Mouse (Mus musculus): ENCODE measurements around the gene Rapgefl1. TPM values are rescaled to one million over a fixed set of nuclear protein-coding genes. Genes with fewer than 3 reads are reported as not detected.

Gene Rapgefl1
- polyA plus RNA-seq, 1 experiment from 2014 or later = 1.1 TPM

DNA sequence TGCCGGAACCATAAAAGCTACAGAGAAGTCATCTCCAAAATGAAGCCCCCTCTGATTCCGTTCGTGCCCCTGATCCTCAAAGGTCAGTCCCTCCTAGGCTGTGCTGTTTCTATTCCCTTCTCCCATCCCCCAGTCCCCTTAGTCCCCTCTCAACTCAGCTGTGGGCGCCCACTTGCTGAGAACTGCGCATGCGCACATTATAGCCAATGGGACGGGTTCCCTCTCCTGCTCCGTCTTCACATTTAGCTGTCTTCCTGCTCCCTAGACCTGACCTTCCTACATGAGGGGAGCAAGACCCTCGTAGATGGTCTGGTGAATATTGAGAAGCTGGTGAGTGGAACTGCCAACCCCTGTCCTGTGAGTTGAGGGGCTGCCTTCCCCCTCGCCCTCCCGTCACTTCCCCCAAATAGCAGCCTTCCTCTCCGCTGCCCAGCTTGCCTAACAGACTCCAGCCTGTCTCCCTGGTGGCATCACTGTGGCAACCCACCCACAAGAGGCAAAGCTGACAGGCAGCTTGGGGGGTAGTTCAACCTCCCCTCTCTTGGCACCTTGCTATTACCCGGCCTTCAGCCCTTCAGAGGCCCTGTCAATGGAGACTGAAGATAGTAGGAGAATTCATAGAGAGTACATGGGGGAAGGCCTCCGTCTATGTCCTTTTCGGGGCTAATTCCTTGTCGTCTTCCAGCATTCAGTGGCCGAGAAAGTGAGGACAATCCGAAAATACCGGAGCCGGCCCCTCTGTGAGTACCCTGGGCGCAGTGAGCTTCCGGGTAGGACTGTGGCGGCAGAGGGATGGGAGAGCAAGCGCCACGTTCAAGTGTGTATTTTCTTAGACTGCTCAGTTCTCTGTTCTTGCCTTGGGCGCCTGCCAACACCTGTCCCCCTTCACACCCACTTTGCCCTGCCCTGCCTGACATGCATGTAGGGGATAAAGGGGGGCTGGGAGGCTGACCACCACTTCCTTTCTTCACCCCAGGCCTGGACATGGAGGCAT is 13.8 kb downstream of the Rapgefl1 start:
- H3K36me3 ChIP-seq (replicated peaks; ENCODE audit: control insufficient read depth, insufficient read depth, low read depth, low read length) = no peaks in the 10 kb centered on the region
- H3K27me3 ChIP-seq (ENCODE audit: control insufficient read depth, insufficient read depth, low read length) = no peaks in the 10 kb centered on the region
- WGBS = 64% methylated on average over 26 of the region's 26 CpGs
- H3K27ac ChIP-seq (replicated peaks; ENCODE audit: low read depth, low read length) = no peak overlapping the region
- no peak overlapping the region for H3K4me2 ChIP-seq (ENCODE audit: low read depth, low read length)
- H3K4me3 ChIP-seq (ENCODE audit: low read depth, low read length) = no peak overlapping the region
- peaks cover 5% of the 10 kb centered on the region; the same call in 1 of the 2 replicates for H3K4me1 ChIP-seq (ENCODE audit: control insufficient read depth, insufficient read depth, low read length)
- DNase-seq (ENCODE audit: low spot score) = peak; percentile 25
- no peak for ATAC-seq (replicated peaks; ENCODE audit: insufficient number of reproducible peaks, low FRiP score, low TSS enrichment, low read depth)
- H3K9me3 ChIP-seq (replicated peaks; ENCODE audit: control insufficient read depth, low read length) = no peaks in the 10 kb centered on the region
- H3K9ac ChIP-seq (replicated peaks; ENCODE audit: low read length) = no peak overlapping the region; the same call in 1 of the 2 replicates

DNA sequence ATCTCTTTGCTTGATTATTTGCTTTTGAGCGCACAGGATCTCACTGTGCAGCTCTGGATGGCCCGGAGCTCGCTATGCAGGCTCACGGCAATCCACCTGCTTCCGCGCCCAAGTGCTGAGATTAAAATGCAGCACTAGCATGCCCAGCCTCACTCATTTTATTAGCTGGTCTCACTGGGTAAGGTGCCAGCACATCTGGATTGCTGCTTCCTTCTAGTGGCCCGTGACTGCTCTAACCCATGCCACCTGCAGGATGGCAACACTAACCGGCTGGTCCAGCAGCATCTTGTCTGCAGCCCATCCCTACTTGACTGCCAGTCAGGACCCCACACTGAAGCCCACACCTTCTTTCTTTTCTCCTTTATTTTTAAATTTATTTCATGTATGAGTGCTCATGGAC is 17.5 kb downstream of the Rapgefl1 start:
- 88% methylated on average over 8 of the region's 8 CpGs for WGBS
- ATAC-seq (replicated peaks; ENCODE audit: insufficient number of reproducible peaks, low FRiP score, low TSS enrichment, low read depth) = no peak
- Histone ChIP-seq H3K4me2 (ENCODE audit: low read depth, low read length) (no peak overlapping the region), H3K4me3 (ENCODE audit: low read depth, low read length) (no peak overlapping the region), H3K27me3 (ENCODE audit: control insufficient read depth, insufficient read depth, low read length) (no peaks in the 10 kb centered on the region), H3K27ac (replicated peaks; ENCODE audit: low read depth, low read length) (no peak overlapping the region), H3K4me1 (ENCODE audit: control insufficient read depth, insufficient read depth, low read length) (peaks cover 5% of the 10 kb centered on the region; the same call in 1 of the 2 replicates), H3K36me3 (replicated peaks; ENCODE audit: control insufficient read depth, insufficient read depth, low read depth, low read length) (no peaks in the 10 kb centered on the region), H3K9ac (replicated peaks; ENCODE audit: low read length) (peak overlapping the region; percentile 9; the same call in 1 of the 2 replicates), H3K9me3 (replicated peaks; ENCODE audit: control insufficient read depth, low read length) (no peaks in the 10 kb centered on the region)
- DNase-seq (ENCODE audit: low spot score) = no peak

DNA sequence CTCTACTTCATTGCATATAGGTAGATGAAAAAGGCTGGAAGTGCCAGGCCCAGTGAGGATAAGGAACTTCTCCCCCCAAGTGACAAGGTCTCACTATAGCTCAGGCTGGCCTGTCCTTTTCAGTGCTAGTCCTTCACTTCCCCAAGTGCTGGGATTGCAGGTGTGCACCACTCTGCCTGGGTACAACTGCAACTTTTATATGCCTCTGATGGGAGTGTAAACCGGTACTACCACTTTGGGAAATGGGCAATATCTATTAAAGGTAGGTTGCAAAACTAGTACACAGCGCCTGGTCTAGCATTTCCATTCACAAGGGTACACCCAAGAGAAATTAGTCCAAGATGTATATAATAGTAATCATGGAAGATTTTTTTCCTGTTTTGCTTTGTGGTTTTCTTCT is 18.1 kb downstream of the Rapgefl1 start:
- WGBS = 91% methylated on average over 2 of the region's 2 CpGs
- no peak for ATAC-seq (replicated peaks; ENCODE audit: insufficient number of reproducible peaks, low FRiP score, low TSS enrichment, low read depth)

DNA sequence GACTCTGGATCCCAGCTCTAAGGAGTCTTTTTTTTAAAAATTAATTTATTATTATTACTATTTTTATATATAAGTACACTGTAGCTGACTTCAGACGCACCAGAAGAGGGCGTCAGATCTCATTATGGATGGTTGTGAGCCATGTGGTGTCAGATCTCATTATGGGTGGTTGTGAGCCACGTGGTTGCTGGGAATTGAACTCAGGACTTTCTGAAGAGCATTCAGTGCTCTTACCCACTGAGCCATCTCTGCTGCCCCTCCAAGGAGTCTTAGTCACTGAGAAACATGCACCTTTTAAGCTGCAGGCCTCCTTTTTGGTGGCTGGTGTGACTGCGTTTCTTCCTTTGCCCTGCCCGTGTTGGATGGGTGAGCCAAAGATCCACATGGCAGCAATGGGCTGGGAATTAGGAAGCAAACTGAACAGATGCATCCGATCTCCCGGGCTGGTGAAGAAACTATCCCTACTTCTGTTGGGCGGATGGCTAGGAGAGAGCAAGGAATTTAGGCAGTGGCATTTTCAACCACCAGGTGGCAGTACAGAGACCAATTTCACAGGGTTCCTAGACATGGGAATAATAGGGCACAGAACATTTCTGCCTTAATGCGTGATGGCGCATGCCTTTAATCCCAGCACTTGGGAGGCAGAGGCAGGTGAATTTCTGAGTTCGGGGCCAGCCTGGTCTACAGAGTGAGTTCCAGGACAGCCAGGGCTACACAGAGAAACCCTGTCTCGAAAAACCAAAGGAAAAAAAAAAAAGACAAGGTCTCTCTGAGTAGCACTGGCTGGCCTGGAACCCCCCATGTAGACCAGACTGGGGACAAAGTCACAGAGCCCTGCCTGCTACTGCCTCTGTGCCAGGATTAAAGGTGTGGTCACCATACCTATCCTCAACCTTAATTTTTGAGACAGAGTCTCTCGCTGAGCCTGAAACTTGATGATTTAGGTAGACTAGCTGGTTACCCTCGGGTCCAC is 22.5 kb downstream of the Rapgefl1 start:
- no peaks in the 10 kb centered on the region for H3K36me3 ChIP-seq (replicated peaks; ENCODE audit: control insufficient read depth, insufficient read depth, low read depth, low read length)
- DNase-seq (ENCODE audit: low spot score) (peak; percentile 95), ATAC-seq (replicated peaks; ENCODE audit: insufficient number of reproducible peaks, low FRiP score, low TSS enrichment, low read depth) (no peak)
- H3K27me3 ChIP-seq (ENCODE audit: control insufficient read depth, insufficient read depth, low read length) = no peaks in the 10 kb centered on the region
- no peaks in the 10 kb centered on the region for H3K9me3 ChIP-seq (replicated peaks; ENCODE audit: control insufficient read depth, low read length)
- H3K4me3 ChIP-seq (ENCODE audit: low read depth, low read length) = no peak overlapping the region
- H3K4me2 ChIP-seq (ENCODE audit: low read depth, low read length) = no peak overlapping the region
- no peaks in the 10 kb centered on the region for H3K4me1 ChIP-seq (ENCODE audit: control insufficient read depth, insufficient read depth, low read length)
- WGBS = 35% methylated on average over 14 of the region's 14 CpGs
- no peak overlapping the region for H3K27ac ChIP-seq (replicated peaks; ENCODE audit: low read depth, low read length)
- H3K9ac ChIP-seq (replicated peaks; ENCODE audit: low read length) = no peak overlapping the region

More for the DNA sequence above, 18.1 kb downstream of the Rapgefl1 start:
- H3K4me2 ChIP-seq (ENCODE audit: low read depth, low read length) = no peak overlapping the region
- H3K27ac ChIP-seq (replicated peaks; ENCODE audit: low read depth, low read length) = no peak overlapping the region
- H3K9ac ChIP-seq (replicated peaks; ENCODE audit: low read length) = no peak overlapping the region
- peaks cover 5% of the 10 kb centered on the region; the same call in 1 of the 2 replicates for H3K4me1 ChIP-seq (ENCODE audit: control insufficient read depth, insufficient read depth, low read length)
- H3K27me3 ChIP-seq (ENCODE audit: control insufficient read depth, insufficient read depth, low read length) = no peaks in the 10 kb centered on the region
- H3K4me3 ChIP-seq (ENCODE audit: low read depth, low read length) = no peak overlapping the region
- H3K9me3 ChIP-seq (replicated peaks; ENCODE audit: control insufficient read depth, low read length) = no peaks in the 10 kb centered on the region
- H3K36me3 ChIP-seq (replicated peaks; ENCODE audit: control insufficient read depth, insufficient read depth, low read depth, low read length) = no peaks in the 10 kb centered on the region
- DNase-seq (ENCODE audit: low spot score) = no peak

DNA sequence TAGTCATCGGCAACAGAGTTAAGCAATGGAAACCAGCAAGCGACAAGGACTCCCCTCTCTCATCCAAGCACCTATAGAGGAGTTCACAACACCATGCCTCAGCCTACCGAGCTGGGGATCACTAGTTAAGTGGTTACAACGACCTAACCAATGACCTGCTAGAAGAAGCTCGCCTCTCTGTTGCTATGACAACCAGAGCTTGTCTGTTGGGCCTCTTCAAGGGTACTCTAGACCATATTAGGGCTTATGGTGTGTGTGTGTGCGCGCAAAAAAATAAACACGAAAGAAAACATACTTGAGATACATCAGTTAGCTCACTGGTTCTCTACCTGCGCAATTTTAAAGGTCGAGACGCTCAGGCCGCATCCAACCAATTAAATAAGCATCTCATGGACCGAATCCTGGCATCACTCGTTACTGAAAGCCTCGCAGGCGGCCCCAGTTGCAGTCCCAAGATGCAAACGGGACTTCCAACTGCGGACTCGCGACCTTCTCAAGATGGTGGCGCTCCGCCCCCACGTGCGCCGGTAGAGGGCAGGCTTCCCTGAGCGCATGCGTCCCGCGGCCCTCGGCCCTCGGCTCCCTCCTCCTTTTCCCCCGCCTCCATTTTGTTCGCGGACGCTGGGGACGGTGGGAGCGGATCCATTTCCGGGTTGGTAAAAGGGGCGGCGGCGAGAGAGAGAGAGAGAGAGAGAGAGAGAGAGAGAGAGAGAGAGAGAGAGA is 26.6 kb downstream of the Rapgefl1 start, which contains the start of gene Wipf2:
TSS of gene Wipf2 (plus strand) at position 611 of the 723 bp plus-strand sequence.
- H3K27ac ChIP-seq (replicated peaks; ENCODE audit: low read depth, low read length) = peak within 1 kb of the TSS; percentile 90
- ATAC-seq (replicated peaks; ENCODE audit: insufficient number of reproducible peaks, low FRiP score, low TSS enrichment, low read depth) (peak; percentile 81), DNase-seq (ENCODE audit: low spot score) (peak; percentile 98)
- peak within 1 kb of the TSS; percentile 71 for H3K9ac ChIP-seq (replicated peaks; ENCODE audit: low read length)
- peak within 1 kb of the TSS; percentile 58 for H3K4me3 ChIP-seq (ENCODE audit: low read depth, low read length)
- peak within 1 kb of the TSS; percentile 67 for H3K4me2 ChIP-seq (ENCODE audit: low read depth, low read length)
- no peaks in the 10 kb centered on the region for H3K4me1 ChIP-seq (ENCODE audit: control insufficient read depth, insufficient read depth, low read length)
- H3K27me3 ChIP-seq (ENCODE audit: control insufficient read depth, insufficient read depth, low read length) = no peaks in the 10 kb centered on the region
- no peaks in the 10 kb centered on the region for H3K9me3 ChIP-seq (replicated peaks; ENCODE audit: control insufficient read depth, low read length)
- no peaks in the 10 kb centered on the region for H3K36me3 ChIP-seq (replicated peaks; ENCODE audit: control insufficient read depth, insufficient read depth, low read depth, low read length)
- WGBS = 9% methylated on average over 36 of the region's 41 CpGs

DNA sequence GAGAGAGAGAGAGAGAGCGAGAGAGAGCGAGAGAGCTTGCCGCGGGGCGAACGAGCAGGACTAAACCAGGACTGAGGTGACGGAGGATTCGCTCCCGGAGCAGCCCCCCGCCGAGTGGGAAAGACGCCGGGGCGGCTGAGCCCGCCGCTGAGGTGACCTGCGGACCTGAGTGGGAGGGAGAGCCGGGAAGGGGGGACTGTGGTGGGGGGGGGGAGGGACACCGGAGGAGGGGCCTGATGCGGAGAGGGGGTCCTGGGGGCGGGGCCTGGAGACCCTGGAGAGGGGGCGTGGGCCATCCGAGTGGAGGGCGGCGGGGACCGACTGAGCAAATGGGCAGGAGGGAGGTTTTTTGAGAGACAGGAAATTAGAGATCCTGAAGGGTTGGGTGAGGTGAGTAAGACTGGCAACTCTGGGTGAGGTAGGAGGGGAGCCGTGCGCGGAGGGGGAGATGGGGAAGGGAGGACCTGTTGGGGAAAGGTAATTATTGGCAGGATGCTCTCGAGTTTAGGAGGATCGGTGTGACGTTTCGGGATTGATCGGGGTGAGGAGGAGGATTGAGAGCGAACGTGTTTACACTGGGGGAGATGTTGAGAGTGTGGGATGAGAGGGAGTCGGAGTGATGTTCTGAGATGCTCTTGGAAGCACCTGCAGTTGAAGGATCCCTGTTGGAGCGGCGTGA is 27.3 kb downstream of the Rapgefl1 start:
- under 1% methylated on average over 39 of the region's 39 CpGs for WGBS
- H3K9ac ChIP-seq (replicated peaks; ENCODE audit: low read length) = peak overlapping the region; percentile 71

DNA sequence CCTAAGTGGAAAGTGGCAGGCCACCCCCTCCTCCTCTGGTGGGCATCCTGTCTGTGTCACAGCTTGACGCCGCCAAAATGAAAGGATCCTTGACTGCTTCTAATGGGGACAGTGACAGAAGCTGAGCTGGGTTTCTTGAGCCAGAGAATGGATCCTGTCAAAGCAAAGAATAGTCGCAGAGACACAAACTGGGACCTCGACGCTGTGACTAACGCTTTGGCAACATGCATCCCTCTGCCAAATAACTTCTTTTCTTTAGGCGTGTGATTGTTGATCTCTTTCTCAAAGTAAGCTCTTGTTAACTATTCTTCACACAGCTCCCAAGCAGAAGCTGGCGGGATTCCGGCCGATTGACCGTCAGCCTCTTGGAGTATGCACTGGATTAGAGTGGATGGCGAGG is 30.7 kb downstream of the Rapgefl1 start:
- no peak for ATAC-seq (replicated peaks; ENCODE audit: insufficient number of reproducible peaks, low FRiP score, low TSS enrichment, low read depth)
- Histone ChIP-seq H3K4me3 (ENCODE audit: low read depth, low read length) (no peak overlapping the region), H3K36me3 (replicated peaks; ENCODE audit: control insufficient read depth, insufficient read depth, low read depth, low read length) (no peaks in the 10 kb centered on the region), H3K4me1 (ENCODE audit: control insufficient read depth, insufficient read depth, low read length) (no peaks in the 10 kb centered on the region), H3K27me3 (ENCODE audit: control insufficient read depth, insufficient read depth, low read length) (no peaks in the 10 kb centered on the region), H3K9me3 (replicated peaks; ENCODE audit: control insufficient read depth, low read length) (no peaks in the 10 kb centered on the region), H3K9ac (replicated peaks; ENCODE audit: low read length) (no peak overlapping the region), H3K27ac (replicated peaks; ENCODE audit: low read depth, low read length) (no peak overlapping the region), H3K4me2 (ENCODE audit: low read depth, low read length) (no peak overlapping the region)
- 72% methylated on average over 12 of the region's 12 CpGs for WGBS
- DNase-seq (ENCODE audit: low spot score) = no peak

More for the DNA sequence above, 27.3 kb downstream of the Rapgefl1 start:
- Histone ChIP-seq H3K4me3 (ENCODE audit: low read depth, low read length) (peak overlapping the region; percentile 58), H3K27me3 (ENCODE audit: control insufficient read depth, insufficient read depth, low read length) (no peaks in the 10 kb centered on the region), H3K4me1 (ENCODE audit: control insufficient read depth, insufficient read depth, low read length) (no peaks in the 10 kb centered on the region), H3K4me2 (ENCODE audit: low read depth, low read length) (peak overlapping the region; percentile 41), H3K9me3 (replicated peaks; ENCODE audit: control insufficient read depth, low read length) (no peaks in the 10 kb centered on the region), H3K27ac (replicated peaks; ENCODE audit: low read depth, low read length) (peak overlapping the region; percentile 90), H3K36me3 (replicated peaks; ENCODE audit: control insufficient read depth, insufficient read depth, low read depth, low read length) (no peaks in the 10 kb centered on the region)
- ATAC-seq (replicated peaks; ENCODE audit: insufficient number of reproducible peaks, low FRiP score, low TSS enrichment, low read depth) (peak; percentile 75), DNase-seq (ENCODE audit: low spot score) (peak; percentile 86)
